Mouse (Mus musculus) embryonic fibroblast, embryonic 13.5 days (primary cell): ENCODE measurements at regions not wholly inside any gene's neighbourhood (a gene's known extent, or its start where the extent isn't known, plus 50 kb on each side); places are given as distances from the start of the nearest gene placed in this dataset.

Experiments used
- CTCF ChIP-seq: IDR thresholded peaks from 2 replicates; pipeline ENCODE4 v1.5.1; 2011; ENCODE audit warnings: mild to moderate bottlenecking, control low read depth, low read length, moderate library complexity, borderline replicate concordance; ENCODE audit not compliant: insufficient read depth
- POLR2A ChIP-seq: IDR thresholded peaks from 2 replicates; pipeline ENCODE4 v1.6.1; 2011; ENCODE audit warnings: low read depth, mild to moderate bottlenecking, control low read depth, low read length, moderate library complexity

DNA sequence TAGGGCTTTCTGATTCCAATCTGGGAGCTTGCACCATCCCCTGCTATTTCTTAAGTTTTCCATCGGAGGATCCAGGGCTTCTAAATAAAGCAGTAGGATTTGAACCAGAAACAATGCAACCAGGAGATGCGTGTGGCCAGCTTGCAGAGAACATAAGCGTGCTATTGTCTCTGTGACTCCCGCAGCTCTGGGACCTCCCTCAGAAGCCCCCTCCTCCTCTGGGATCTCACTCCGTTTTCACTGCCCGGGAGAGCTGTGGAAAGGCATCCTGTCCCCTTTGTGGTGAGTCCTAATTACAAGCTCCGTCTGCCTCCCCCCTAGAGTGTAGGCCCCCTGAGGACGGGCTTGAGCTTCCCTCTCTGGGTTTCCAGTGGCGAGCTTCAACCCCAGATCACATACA, 215.9 kb downstream of the Mycn start:
- no peak for TF ChIP-seq CTCF
- no peak for TF ChIP-seq POLR2A
